Mouse (Mus musculus) hematopoietic stem cell, adult 5-6 weeks (primary cell): ENCODE results near the gene Tox2. TPM values are rescaled to one million over a fixed set of nuclear protein-coding genes. Genes with fewer than 3 reads are reported as not detected.
A peak's percentile ranks its signal among the peaks of the same experiment; 100 is the strongest.

Experiments used
- ATAC-seq, 2 experiments: fragments of 125-278 bp in 1 of 2; replicated peaks in 1 of 2; 2 replicates each; pipeline ENCODE4 v1.8.0; 2016 to 2017; ENCODE audit warnings: inconsistent platforms in 2 of 2, mild to moderate bottlenecking in 2 of 2, moderate number of reproducible peaks in 2 of 2, low read depth in 1 of 2, moderate TSS enrichment in 1 of 2; ENCODE audit not compliant: low FRiP score in 2 of 2, poor library complexity in 2 of 2, severe bottlenecking in 2 of 2, insufficient read depth in 1 of 2, low TSS enrichment in 1 of 2
- total RNA-seq: library from RNA; stranded (forward); fragments of 172-1452, 232-1000 nt; gene quantifications from 2 replicates; pipeline ENCODE4 v1.2.3, GENCODE M21; 2017

Tox2 gene
- total RNA-seq, 1 experiment from 2014 or later, result not detected

- no peak for ATAC-seq
These were observed 35.1 kb downstream of the Tox2 start for GRCm38 (mm10) chr2:163237999-163238529.

- no peak for ATAC-seq
These were observed 37.0 kb downstream of the Tox2 start for GRCm38 (mm10) chr2:163239945-163240344.

DNA sequence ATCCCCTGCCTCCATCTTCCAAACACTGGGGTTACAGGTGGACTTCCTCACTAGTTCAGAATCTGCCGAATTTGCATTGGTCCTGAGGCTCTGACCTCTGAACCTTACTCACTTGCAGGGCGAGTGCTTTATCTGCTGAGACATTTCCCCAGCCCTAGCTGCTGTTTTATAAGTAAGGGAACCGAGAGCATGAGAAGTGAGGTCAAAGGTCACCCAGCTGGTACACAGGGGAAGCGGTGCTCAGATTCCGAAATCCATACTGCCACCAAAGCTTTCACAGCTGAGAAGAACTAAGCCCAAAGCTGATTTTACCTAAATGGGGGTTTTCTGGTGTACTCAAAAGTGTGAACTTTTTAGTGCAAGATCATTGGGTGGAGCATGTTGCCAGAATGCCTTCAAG is 38.9 kb downstream of the Tox2 start:
- ATAC-seq, result no peak

GRCm38 (mm10) chr2:163243917-163244852 is 41.3 kb downstream of the Tox2 start:
- no peak for ATAC-seq

DNA sequence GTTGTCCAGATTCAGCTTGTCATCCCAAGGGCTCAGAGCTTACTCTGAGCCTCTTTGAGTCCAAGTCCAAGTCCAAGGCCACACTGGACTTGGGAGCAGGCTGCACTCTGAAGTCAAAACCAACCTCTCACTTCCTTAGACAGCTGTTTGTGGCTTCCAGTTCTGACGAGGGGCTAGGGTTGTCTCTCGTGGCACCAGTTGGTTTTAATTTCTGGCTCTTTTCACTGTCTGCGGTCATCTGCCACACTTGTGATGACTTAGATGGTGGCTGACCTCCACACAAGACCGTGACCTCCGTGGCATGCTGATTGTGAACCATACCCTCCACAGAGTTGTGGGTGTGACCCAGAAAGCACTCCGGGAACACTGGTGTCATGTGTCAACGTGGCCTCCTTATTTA is 46.0 kb downstream of the Tox2 start:
- no peak for ATAC-seq

- no peak for ATAC-seq
These were observed 49.7 kb downstream of the Tox2 start for GRCm38 (mm10) chr2:163252645-163253044.

DNA sequence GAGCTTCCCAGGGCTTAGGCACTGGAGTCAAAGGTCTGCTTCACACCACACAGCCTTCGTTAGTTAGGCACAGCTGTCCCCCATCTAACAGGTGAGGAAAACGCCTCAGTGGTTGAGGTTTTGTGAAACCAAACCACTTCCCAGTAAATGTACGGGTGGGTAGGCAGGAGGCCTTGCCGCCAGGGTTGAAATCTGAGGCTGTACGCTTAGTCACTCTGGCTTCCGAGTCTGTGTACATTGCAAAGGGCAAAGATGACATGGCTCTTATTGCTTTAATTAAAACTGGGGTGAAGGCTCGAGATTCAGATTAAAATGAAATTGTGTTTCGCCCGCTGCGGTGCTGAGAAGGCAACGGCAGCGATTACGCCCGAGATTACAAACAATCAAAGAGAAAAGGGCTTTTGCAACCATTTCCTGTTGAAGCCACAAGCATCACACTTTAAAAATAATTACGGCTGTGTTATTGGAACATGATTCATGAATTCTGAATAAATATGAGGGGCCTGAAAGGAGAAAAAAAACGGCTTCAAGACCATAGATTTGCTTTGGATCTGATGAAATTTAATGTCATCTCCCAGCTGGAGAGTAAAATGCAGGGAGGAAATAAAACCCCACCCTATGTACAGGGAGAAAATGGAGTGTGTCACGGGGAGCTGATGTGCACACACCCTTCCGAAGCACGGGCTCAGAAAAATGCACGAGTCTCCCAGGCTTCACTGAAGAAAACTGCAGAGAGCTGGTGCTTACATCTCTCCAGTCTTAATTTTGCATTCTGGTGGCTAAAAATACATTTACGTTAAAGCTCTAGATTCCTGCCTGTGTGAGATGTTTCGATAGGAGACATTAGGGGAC is 50.5 kb downstream of the Tox2 start:
- ATAC-seq, result peak; percentile 92 to 95

GRCm38 (mm10) chr2:163254228-163254627 is 51.3 kb downstream of the Tox2 start:
- no peak for ATAC-seq

DNA sequence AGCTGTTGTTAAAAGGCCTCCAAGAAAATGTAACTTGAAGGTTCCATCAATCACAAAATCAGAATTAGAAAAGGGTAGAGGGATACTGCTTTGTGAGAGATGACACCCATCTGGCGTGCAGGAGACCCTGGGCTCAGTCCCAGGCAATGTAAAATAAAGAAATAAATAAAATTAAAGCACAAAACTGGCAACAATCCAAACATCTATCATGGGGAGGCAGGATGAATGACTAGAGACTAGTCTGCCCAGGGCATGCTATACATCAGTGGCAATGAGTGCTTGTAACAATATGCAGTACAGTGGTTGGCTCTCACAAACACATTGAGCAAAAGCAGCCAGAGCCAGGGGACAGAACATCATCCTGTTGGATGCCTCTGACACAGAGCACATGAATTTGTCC is 53.8 kb downstream of the Tox2 start:
- ATAC-seq, result no peak

GRCm38 (mm10) chr2:163261362-163262054 is 58.6 kb downstream of the Tox2 start:
- ATAC-seq, result no peak

DNA sequence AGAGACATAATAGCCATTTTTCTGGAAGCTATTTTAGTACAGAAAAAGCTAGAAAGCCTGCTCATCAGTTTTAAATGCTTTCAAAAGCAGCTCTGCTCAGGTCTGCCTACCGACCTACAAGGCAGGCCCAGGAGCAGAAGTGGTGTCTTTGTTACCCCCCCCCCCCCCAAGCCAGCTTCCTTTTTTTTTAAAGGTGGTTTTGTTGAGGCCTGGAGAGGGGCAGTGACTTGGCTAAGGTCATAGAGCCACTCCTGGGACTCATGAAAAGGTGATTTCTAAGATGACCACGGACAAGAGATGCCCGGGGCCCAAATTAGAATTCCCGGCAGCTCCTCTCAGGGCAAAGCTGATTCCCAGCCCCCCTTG is 59.1 kb downstream of the Tox2 start:
- peak in 1 of 2 experiments; percentile 57; a peak in 1 of 4 replicates for ATAC-seq

DNA sequence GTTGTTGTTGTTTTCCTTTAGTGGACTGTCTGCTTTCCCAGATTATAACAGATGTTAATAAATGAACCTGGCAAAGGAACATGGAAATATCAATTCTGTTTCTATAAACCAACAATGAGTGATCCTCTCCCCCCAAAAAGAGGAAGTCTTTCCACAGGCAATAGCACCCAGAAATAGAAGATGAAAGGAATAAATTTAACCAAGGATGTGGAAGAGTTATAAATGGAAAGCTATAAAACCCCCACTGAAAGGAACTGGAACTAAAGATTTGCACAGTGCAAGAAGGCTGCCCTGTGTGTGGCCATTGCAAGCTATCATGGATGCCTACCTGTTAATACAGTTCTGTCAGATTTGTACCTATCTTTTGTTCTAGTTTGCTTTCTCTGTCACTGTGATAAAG is 64.2 kb downstream of the Tox2 start:
- ATAC-seq, result no peak

- no peak for ATAC-seq
These were observed 68.9 kb downstream of the Tox2 start for GRCm38 (mm10) chr2:163271581-163272492.

GRCm38 (mm10) chr2:163273815-163274214 is 70.9 kb downstream of the Tox2 start:
- no peak for ATAC-seq

GRCm38 (mm10) chr2:163275986-163276385 is 73.1 kb downstream of the Tox2 start:
- ATAC-seq, result no peak

GRCm38 (mm10) chr2:163277979-163278378 is 75.1 kb downstream of the Tox2 start:
- ATAC-seq, result no peak
